Mouse (Mus musculus) stomach, embryonic 15.5 days (tissue): ENCODE results near the gene Slitrk5. TPM values are rescaled to one million over a fixed set of nuclear protein-coding genes. Genes with fewer than 3 reads are reported as not detected.

Source experiments
- ATAC-seq: fragments of 200-750 bp; cut with Nextera tagmentation; 2 replicates; pipeline ENCODE4 v1.8.0; 2017; ENCODE audit warnings: low read depth, moderate number of reproducible peaks, moderate TSS enrichment; ENCODE audit not compliant: insufficient read depth, low FRiP score
- H3K27ac ChIP-seq: fragments of 300-500 bp; sonication (generic); 2 replicates; pipeline ENCODE4 v1.5.1; 2015; ENCODE audit warnings: mild to moderate bottlenecking, inconsistent platforms
- H3K27me3 ChIP-seq: fragments of 300-500 bp; sonication (generic); replicated peaks from 2 replicates; pipeline ENCODE4 v1.6.1; 2015; ENCODE audit warnings: inconsistent platforms
- H3K36me3 ChIP-seq: fragments of 300-500 bp; sonication (generic); 2 replicates; pipeline ENCODE4 v1.6.1; 2015; ENCODE audit warnings: inconsistent platforms
- H3K4me1 ChIP-seq: fragments of 300-500 bp; sonication (generic); 2 replicates; pipeline ENCODE4 v1.6.1; 2015; ENCODE audit warnings: inconsistent platforms
- H3K4me2 ChIP-seq: fragments of 300-500 bp; sonication (generic); 2 replicates; pipeline ENCODE4 v1.6.1; 2015; ENCODE audit warnings: mild to moderate bottlenecking, inconsistent platforms
- H3K4me3 ChIP-seq: fragments of 300-500 bp; sonication (generic); replicated peaks from 2 replicates; pipeline ENCODE4 v1.5.1; 2015; ENCODE audit warnings: inconsistent platforms
- H3K9ac ChIP-seq: fragments of 300-500 bp; sonication (generic); 2 replicates; pipeline ENCODE4 v1.6.1; 2015; ENCODE audit warnings: inconsistent platforms
- H3K9me3 ChIP-seq: fragments of 300-500 bp; sonication (generic); 2 replicates; pipeline ENCODE4 v1.6.1; 2016; ENCODE audit warnings: inconsistent platforms
- WGBS: fragments of 180-500 bp; shearing (Covaris S2); methylation state at CpG from one replicate; pipeline ENCODE4 v1.1.7; 2015; 5-methylcytosine and 5-hydroxymethylcytosine counted together
- polyA plus RNA-seq: library from polyadenylated mRNA; unstranded; fragments of >200 nt; fragmentation: Nextera tagmentation; extraction: Ambion mirVana; gene quantifications from 2 replicates; pipeline ENCODE4 v1.2.1, GENCODE M21; 2015

The Slitrk5 gene
- polyA plus RNA-seq, 1 experiment from 2014 or later: 3.8 TPM

- 72% methylated on average over 2 of the region's 2 CpGs for WGBS
- no peaks in the 10 kb centered on the region for H3K9me3 ChIP-seq
- H3K4me3 ChIP-seq: no peak overlapping the region
- no peak overlapping the region for H3K27ac ChIP-seq
- no peaks in the 10 kb centered on the region for H3K4me1 ChIP-seq
- H3K9ac ChIP-seq: no peak overlapping the region
- H3K36me3 ChIP-seq: no peaks in the 10 kb centered on the region
- H3K27me3 ChIP-seq: no peaks in the 10 kb centered on the region
- no peak for ATAC-seq
- no peak overlapping the region for H3K4me2 ChIP-seq
Measured at GRCm38 (mm10) chr14:111729833-111730232, 54.9 kb downstream of the Slitrk5 start.
